Mouse (Mus musculus): ENCODE results near the gene Grid1.

The Grid1 gene

DNA sequence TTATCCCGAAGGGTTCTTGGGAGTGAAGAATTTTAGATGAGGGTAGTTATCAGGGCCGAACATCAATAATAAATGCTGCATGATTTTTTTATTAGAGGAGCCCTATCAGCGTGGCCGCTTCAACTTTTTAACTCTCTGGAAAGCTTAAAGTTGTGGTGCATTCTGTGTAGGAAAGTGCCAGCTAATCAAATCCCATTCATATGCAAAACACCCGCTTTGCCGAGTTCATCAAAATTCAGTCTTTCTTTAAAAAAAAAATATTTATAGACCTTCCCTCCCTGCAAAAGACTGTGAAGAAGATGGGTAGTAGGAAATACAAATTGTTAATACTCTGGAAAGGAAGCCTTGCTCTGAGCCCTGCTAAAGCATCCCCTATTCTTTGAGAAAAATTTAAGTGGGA, 99.3 kb downstream of the Grid1 start:
- DNase-seq: no peak

DNA sequence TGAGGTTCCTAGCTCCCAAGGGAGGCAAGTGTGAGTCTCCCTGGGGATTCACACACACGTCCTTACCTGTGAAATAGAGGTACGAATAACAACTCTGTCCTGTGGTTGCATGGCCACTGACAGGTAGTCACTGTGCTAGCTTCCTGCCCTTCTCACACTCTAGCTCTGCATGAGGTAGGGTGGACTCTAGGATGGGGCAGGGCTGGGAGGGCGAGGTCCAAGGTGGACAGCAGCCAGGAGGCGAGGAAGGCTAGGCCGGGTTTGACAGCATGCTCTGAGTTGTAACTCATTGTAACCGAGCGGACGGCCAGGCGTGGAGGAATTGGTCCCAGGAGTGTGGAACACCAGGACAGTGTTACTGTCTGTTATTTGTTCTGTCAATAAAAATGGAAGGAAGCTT, 101.4 kb downstream of the Grid1 start:
- peak; percentile 32 to 60 for DNase-seq

DNA sequence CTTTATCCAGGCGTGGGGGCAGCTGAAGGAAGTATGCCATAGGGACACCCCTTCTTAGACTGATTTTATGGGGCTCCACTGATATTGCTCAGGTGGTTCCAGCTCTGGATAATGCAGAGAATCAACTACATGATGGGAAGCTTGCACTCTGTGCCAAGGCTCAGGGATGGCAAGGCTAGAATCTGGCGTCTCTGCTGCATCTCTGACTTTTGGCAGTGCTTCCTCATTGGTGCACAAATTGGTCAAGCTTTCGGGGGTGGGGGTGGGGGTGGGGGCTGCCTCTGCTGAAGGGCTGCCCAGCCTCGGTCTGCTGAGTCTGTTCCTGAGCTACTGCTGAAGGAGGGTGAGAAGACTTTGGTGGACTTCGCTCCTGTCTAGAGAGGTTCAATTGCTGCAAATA, 105.1 kb downstream of the Grid1 start:
- DNase-seq: no peak

GRCm38 (mm10) chr14:34930040-34930719, 110.3 kb downstream of the Grid1 start:
- DNase-seq: no peak

- no peak for DNase-seq
Observed at GRCm38 (mm10) chr14:34933197-34933596, 113.3 kb downstream of the Grid1 start.

GRCm38 (mm10) chr14:34936192-34936770, 116.4 kb downstream of the Grid1 start:
- DNase-seq: peak in 1 of 2 experiments; percentile 11

GRCm38 (mm10) chr14:34944390-34944979, 124.6 kb downstream of the Grid1 start:
- DNase-seq: no peak

DNA sequence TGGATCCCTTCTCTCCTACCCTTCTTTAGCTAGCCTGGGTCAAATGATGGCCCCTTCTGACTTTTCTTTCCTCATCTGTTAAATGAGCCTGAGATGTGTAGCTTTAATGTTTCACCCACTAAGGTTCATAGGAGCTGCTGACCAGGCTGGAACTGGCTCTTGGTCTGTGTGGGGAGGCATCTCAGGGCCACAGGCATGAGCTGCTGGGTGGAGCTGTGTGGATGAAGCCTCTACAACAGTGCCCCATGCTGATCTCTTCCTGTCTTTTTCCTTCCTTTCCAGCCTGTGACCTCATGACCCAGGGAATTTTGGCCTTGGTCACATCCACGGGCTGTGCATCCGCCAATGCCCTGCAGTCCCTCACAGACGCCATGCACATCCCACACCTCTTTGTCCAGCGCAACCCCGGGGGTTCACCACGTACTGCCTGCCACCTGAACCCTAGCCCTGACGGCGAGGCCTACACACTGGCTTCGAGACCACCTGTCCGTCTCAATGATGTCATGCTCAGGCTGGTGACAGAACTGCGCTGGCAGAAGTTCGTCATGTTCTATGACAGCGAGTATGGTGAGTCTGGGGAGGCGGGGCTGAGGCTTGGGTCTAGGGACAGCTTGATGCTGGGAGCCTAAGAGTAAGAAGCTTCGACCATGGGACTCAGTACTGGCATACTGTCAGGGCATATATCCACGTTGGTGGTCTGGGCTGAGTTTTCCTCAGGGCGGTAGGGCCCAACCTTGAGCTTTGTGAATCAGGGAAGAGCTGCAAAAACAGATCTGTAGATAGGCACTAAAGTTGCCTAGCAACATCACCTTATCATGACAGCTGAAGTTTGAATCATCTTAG, 125.8 kb downstream of the Grid1 start:
- no peak for DNase-seq

GRCm38 (mm10) chr14:34946314-34946583, 126.3 kb downstream of the Grid1 start:
- no peak for DNase-seq

DNA sequence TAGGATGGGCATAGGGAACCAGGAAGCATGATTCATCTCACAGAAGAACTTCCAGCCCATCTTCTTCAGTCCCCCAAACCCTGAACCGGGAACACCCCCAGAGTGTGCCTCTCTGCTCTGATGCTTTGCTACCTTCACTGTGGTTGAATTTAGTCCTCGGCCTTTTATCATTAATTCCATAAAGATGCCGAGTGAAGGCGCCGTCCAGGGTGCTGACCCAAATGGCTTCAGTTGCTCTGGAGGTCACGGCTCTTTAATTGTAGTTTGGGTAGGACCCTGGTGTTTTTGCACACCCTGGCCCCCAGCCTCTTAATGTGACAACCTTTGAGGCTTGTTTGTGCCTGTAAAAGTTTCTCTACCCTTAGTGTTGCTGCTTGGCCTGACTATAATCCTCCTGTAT, 128.3 kb downstream of the Grid1 start:
- DNase-seq: no peak

GRCm38 (mm10) chr14:34952311-34952710, 132.4 kb downstream of the Grid1 start:
- DNase-seq: no peak

- no peak for DNase-seq
Observed at GRCm38 (mm10) chr14:34953566-34953965, 133.7 kb downstream of the Grid1 start.

- DNase-seq: no peak
Observed at GRCm38 (mm10) chr14:34955689-34956088, 135.8 kb downstream of the Grid1 start.

DNA sequence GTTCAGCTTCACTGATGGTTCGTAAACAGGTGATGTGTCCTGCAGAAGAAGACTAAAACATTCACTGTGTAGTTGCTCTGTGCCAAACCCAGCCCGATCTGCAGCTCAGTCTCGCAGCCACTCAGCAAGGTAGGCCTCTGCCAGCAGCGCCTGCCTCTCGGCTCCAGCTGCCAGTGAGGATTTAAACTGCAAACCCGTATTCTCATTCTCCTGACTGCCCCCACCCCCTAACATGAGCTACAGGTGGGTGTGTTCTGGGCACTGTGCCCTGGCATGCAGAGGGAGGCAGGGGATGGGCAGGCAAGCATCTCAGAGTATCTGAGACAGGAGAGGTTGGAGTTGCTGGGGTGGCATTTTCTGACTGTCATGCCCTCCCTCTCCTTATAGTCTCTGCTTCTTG, 140.3 kb downstream of the Grid1 start:
- no peak for DNase-seq

DNA sequence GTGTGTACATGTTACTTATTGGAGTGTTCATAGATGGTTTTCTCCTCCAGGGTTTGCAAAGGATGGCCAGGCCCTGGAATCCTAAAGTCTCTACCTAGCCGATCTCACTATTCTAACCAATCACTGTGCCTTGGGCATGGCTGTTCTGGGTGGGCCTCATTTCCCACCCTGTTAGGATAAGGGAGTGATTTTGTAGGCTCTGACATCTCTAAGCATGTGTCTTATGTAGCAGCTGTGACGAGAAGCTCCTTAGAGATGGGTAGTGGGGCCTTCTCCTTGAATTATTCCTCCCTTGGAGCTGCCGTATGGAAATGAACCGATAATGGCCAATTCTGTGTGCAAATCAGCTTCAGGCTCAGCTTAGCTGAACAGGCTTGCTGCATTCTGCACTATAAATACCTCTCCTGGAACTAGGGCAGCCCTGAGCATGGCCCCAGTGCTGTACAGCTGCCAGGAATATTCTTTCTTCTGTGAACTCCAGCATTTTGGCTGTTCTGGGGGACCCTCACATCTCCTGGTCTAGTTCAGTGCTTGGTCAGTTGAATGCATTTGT, 143.8 kb downstream of the Grid1 start:
- no peak for DNase-seq

GRCm38 (mm10) chr14:34969102-34969819, 149.4 kb downstream of the Grid1 start:
- DNase-seq: no peak

GRCm38 (mm10) chr14:34972930-34973329, 153.0 kb downstream of the Grid1 start:
- DNase-seq: no peak

DNA sequence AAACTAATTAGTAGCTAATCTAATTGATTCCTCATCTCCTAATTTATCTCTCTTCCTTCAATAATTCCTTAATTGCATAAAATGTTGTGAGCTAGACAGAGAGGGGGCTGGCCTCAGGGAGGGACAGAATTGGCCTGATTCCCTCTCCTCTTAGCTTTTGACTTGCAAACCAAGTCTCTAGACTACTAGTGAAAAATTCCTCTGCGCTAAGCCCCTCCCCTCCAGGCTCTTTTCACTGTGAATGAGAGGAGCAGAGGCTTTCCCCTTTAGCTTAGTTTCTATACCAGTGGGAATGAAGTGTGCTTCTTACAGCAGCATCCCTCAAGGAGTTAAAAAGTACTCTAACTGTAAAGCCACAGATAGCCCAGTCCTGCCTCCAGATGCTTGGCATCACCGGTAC, 160.8 kb downstream of the Grid1 start:
- no peak for DNase-seq

GRCm38 (mm10) chr14:34989131-34989530, 169.2 kb downstream of the Grid1 start:
- no peak for DNase-seq

GRCm38 (mm10) chr14:35006736-35007135, 186.8 kb downstream of the Grid1 start:
- no peak for DNase-seq

DNA sequence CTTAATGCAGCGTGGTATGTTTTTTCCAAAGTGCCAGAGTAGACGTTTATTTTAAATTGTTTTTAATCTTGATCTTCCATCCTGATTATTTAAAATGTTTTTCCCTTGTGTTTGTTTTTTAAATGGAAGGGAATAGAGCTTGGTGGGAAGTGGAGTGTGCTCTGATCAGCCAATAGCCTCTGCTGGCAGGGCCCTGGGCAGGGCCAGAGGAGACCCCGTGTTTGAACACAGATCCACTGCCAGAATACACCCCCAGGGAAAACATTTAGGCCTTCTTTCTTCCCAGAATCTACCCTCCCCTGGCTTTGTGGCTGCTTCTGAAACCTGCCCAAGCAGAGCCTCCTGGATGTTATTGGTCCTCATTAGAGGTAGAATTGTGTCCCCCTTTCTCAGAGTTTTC, 188.8 kb downstream of the Grid1 start:
- DNase-seq: no peak

- DNase-seq: no peak
Observed at GRCm38 (mm10) chr14:35009074-35009473, 189.2 kb downstream of the Grid1 start.

- no peak for DNase-seq
Observed at GRCm38 (mm10) chr14:35026686-35027085, 206.8 kb downstream of the Grid1 start.

All from kidney, adult 8-10 months (tissue).